Comparison of ENCODE assay signal across 12 mouse cellular contexts in the genomic region with DNA sequence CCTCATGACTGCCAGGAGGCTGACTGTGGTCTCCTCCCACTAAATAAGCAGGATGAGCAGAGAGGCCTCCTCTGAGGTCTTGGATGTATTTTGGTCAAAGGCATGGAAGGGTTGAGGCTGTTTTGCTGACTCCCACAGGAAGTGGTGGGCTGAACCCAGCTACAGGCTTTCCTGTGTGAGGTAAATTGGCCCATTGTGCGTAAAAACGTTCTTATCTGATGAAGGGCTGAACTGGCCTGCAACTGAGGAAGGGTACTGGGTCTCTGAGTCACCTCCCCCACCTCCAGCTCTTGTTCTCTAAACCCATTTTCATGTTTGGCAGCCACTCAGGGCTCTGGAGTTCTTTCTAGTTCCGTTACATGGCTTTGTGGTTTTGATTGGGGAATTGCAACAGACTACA.
A peak's percentile ranks its signal among the peaks of the same experiment; 100 is the strongest.
DNase-seq lines count a peak whose midpoint lies in the region; ATAC-seq and TF ChIP-seq lines count a peak whose summit lies in the region.
"Had no signal": no experiment of that assay in that cellular context is flagged by ENCODE, and none has a peak within 500 bp of the region (broad histone marks: within the 10 kb centered on the region; RNA-seq: fewer than 3 reads in every experiment).

No protein-coding gene starts in this region.

- H3K27ac ChIP-seq in lung, embryonic 14.5 days (ENCODE audit: low read depth) = no peak overlapping the region
- H3K27ac ChIP-seq: forebrain, embryonic 12.5 days; macrophage; neural tube, embryonic 13.5 days had no signal

- H3K27me3 ChIP-seq in lung, embryonic 14.5 days (ENCODE audit: insufficient read depth, low read length) = no peaks in the 10 kb centered on the region; the same call in 1 of the 2 replicates
- H3K27me3 ChIP-seq: forebrain, embryonic 12.5 days; heart, embryonic 13.5 days; neural tube, embryonic 13.5 days had no signal

- ATAC-seq in lung, embryonic 14.5 days (ENCODE audit: insufficient read depth) = no peak
- ATAC-seq in megakaryocyte, adult 5-6 weeks (ENCODE audit: poor library complexity, severe bottlenecking) = peak; percentile 70

- WGBS in lung, embryonic 14.5 days = 51% methylated on average over 3 of the region's 3 CpGs

- no peak overlapping the region for H3K4me3 ChIP-seq in lung, embryonic 14.5 days (ENCODE audit: low read depth, low read length)
- H3K4me3 ChIP-seq: forebrain, embryonic 12.5 days; heart, embryonic 13.5 days; neural tube, embryonic 13.5 days had no signal

- peak; percentile 25 for DNase-seq in lung, embryonic 14.5 days
- no peak for DNase-seq in lung, postnatal 14 days
- DNase-seq in fibroblast of lung, adult 2 months (ENCODE audit: low read depth) = peak; percentile 67
- peak; percentile 52 for DNase-seq in thymus, postnatal 4 days
- no peak for DNase-seq in adrenal gland, adult 18-20 months (ENCODE audit: low spot score in 2 of 2)
- DNase-seq in urinary bladder, postnatal 10 days (ENCODE audit: low spot score) = no peak
- DNase-seq: right cerebral cortex, postnatal 25 days had no signal

- H3K4me2 ChIP-seq in lung, embryonic 14.5 days = no peak overlapping the region
- H3K4me2 ChIP-seq: forebrain, embryonic 12.5 days; heart, embryonic 13.5 days; neural tube, embryonic 13.5 days had no signal

- no peaks in the 10 kb centered on the region for H3K9me3 ChIP-seq in lung, embryonic 14.5 days (ENCODE audit: low read depth, low read length)
- H3K9me3 ChIP-seq: forebrain, embryonic 12.5 days; heart, embryonic 13.5 days; neural tube, embryonic 13.5 days had no signal

- no peaks in the 10 kb centered on the region for H3K36me3 ChIP-seq in lung, embryonic 14.5 days (ENCODE audit: insufficient read depth)
- H3K36me3 ChIP-seq: forebrain, embryonic 12.5 days; heart, embryonic 13.5 days; neural tube, embryonic 13.5 days had no signal

- no peak overlapping the region for H3K9ac ChIP-seq in lung, embryonic 14.5 days
- H3K9ac ChIP-seq: forebrain, embryonic 12.5 days; heart, embryonic 13.5 days; neural tube, embryonic 13.5 days had no signal

- no peaks in the 10 kb centered on the region for H3K4me1 ChIP-seq in lung, embryonic 14.5 days (ENCODE audit: insufficient read depth)
- H3K4me1 ChIP-seq: forebrain, embryonic 12.5 days; neural tube, embryonic 13.5 days had no signal

- no peak for TF ChIP-seq CTCF in lung, embryonic 14.5 days (IDR thresholded peaks at IDR 0.05; ENCODE audit: low read depth)

Comparison
In these comparisons a context has a peak if more than half of its experiments do, and no peak if none do; other contexts are left out.
1. DNase-seq: peak in lung, embryonic 14.5 days (single experiment), fibroblast of lung, adult 2 months (single experiment) and thymus, postnatal 4 days (single experiment); none in lung, postnatal 14 days (single experiment), adrenal gland, adult 18-20 months (0 of 2) and urinary bladder, postnatal 10 days (single experiment).